Mouse (Mus musculus) forebrain, embryonic 16.5 days (tissue): Measurements from ENCODE around the gene Zfp639. TPM values are rescaled to one million over a fixed set of nuclear protein-coding genes. Genes with fewer than 3 reads are reported as not detected.

ENCODE experiments used
- ATAC-seq: fragments of 200-750 bp; cut with Nextera tagmentation; 2 replicates; pipeline ENCODE4 v1.8.0; 2017; ENCODE audit warnings: mild to moderate bottlenecking, moderate library complexity
- H3K27ac ChIP-seq: fragments of 300-500 bp; sonication (generic); 2 replicates; pipeline ENCODE4 v1.5.1; 2014; ENCODE audit warnings: low read length, control low read depth
- H3K27me3 ChIP-seq: fragments of 300-500 bp; sonication (generic); replicated peaks from 2 replicates; pipeline ENCODE4 v1.6.1; 2014; ENCODE audit warnings: low read length; ENCODE audit not compliant: control insufficient read depth, insufficient read depth
- H3K36me3 ChIP-seq: fragments of 300-500 bp; sonication (generic); 2 replicates; pipeline ENCODE4 v1.6.1; 2014; ENCODE audit not compliant: control insufficient read depth, insufficient read depth
- H3K4me1 ChIP-seq: fragments of 300-500 bp; sonication (generic); replicated peaks from 2 replicates; pipeline ENCODE4 v1.6.1; 2014; ENCODE audit warnings: low read length; ENCODE audit not compliant: control insufficient read depth, insufficient read depth
- H3K4me2 ChIP-seq: fragments of 300-500 bp; sonication (generic); 2 replicates; pipeline ENCODE4 v1.6.1; 2014; ENCODE audit warnings: mild to moderate bottlenecking, low read length, control low read depth
- H3K4me3 ChIP-seq: fragments of 300-500 bp; sonication (generic); replicated peaks from 2 replicates; pipeline ENCODE4 v1.5.1; 2014; ENCODE audit warnings: mild to moderate bottlenecking, low read length, control low read depth
- H3K9ac ChIP-seq: fragments of 300-500 bp; sonication (generic); replicated peaks from 2 replicates; pipeline ENCODE4 v1.6.1; 2014; ENCODE audit warnings: low read depth, low read length, control low read depth
- H3K9me3 ChIP-seq: fragments of 300-500 bp; sonication (generic); 2 replicates; pipeline ENCODE4 v1.6.1; 2016; ENCODE audit warnings: low read length; ENCODE audit not compliant: control insufficient read depth
- WGBS: fragments of 180-500 bp; shearing (Covaris S2); extraction: QIAGEN DNeasy Blood & Tissue Kit; methylation state at CpG from one replicate; pipeline ENCODE4 v1.1.7; 2014; 5-methylcytosine and 5-hydroxymethylcytosine counted together
- polyA plus RNA-seq: library from polyadenylated mRNA; unstranded; fragments of >200 nt; fragmentation: Nextera tagmentation; extraction: Ambion mirVana; gene quantifications from 2 replicates; pipeline ENCODE4 v1.2.1, GENCODE M21; 2015

The Zfp639 gene
- polyA plus RNA-seq, 1 experiment from 2014 or later = 38.8 TPM

GRCm38 (mm10) chr3:32527181-32527580 is 17.1 kb downstream of the Zfp639 start:
- peaks cover 14% of the 10 kb centered on the region for H3K36me3 ChIP-seq
- H3K27ac ChIP-seq = no peak overlapping the region
- no peak overlapping the region for H3K4me2 ChIP-seq
- WGBS = 98% methylated on average over 4 of the region's 4 CpGs
- H3K9ac ChIP-seq = no peak overlapping the region
- peaks cover 5% of the 10 kb centered on the region; the same call in 1 of the 2 replicates for H3K4me1 ChIP-seq
- H3K4me3 ChIP-seq = no peak overlapping the region
- H3K9me3 ChIP-seq = no peaks in the 10 kb centered on the region; the same call in 1 of the 2 replicates
- no peaks in the 10 kb centered on the region for H3K27me3 ChIP-seq
- no peak for ATAC-seq

- Histone ChIP-seq H3K36me3 (peaks cover 2% of the 10 kb centered on the region), H3K4me3 (peak within 1 kb of the TSS; percentile 90), H3K9ac (peak within 1 kb of the TSS; percentile 86), H3K9me3 (no peaks in the 10 kb centered on the region), H3K4me1 (peaks cover 5% of the 10 kb centered on the region; the same call in 1 of the 2 replicates), H3K4me2 (peak within 1 kb of the TSS; percentile 77), H3K27ac (peak within 1 kb of the TSS; percentile 42; the same call in 1 of the 2 replicates), H3K27me3 (no peaks in the 10 kb centered on the region)
- under 1% methylated on average over 42 of the region's 47 CpGs for WGBS
- ATAC-seq = peak; percentile 100
These were observed 19.3 kb downstream of the Zfp639 start, which contains the start of gene Mfn1 for GRCm38 (mm10) chr3:32529303-32529898. Mfn1 (plus strand) TSS chr3:32529465.

- no peak for ATAC-seq
- Histone ChIP-seq H3K4me1 (peaks cover 5% of the 10 kb centered on the region; the same call in 1 of the 2 replicates), H3K4me2 (peak overlapping the region; percentile 77), H3K4me3 (peak overlapping the region; percentile 90), H3K9ac (peak overlapping the region; percentile 86), H3K9me3 (no peaks in the 10 kb centered on the region), H3K36me3 (peaks cover 8% of the 10 kb centered on the region), H3K27ac (no peak overlapping the region), H3K27me3 (no peaks in the 10 kb centered on the region)
- WGBS = 16% methylated on average over 5 of the region's 5 CpGs
These were observed 20.0 kb downstream of the Zfp639 start for GRCm38 (mm10) chr3:32530041-32530440.

GRCm38 (mm10) chr3:32535692-32536091 is 25.6 kb downstream of the Zfp639 start:
- Histone ChIP-seq H3K9ac (no peak overlapping the region), H3K4me1 (peaks cover 4% of the 10 kb centered on the region; the same call in 1 of the 2 replicates), H3K36me3 (peaks cover 15% of the 10 kb centered on the region), H3K9me3 (no peaks in the 10 kb centered on the region), H3K27me3 (no peaks in the 10 kb centered on the region), H3K4me3 (no peak overlapping the region), H3K27ac (no peak overlapping the region), H3K4me2 (no peak overlapping the region)
- ATAC-seq = no peak
- WGBS = 81% methylated on average over 1 of the region's 1 CpGs

- no peak overlapping the region for H3K4me2 ChIP-seq
- no peak overlapping the region for H3K9ac ChIP-seq
- H3K9me3 ChIP-seq = no peaks in the 10 kb centered on the region
- 39% methylated on average over 1 of the region's 1 CpGs for WGBS
- no peak overlapping the region for H3K27ac ChIP-seq
- H3K36me3 ChIP-seq = peaks cover 15% of the 10 kb centered on the region
- H3K27me3 ChIP-seq = no peaks in the 10 kb centered on the region
- H3K4me3 ChIP-seq = no peak overlapping the region
- no peak for ATAC-seq
- 0 out of 2 replicates have a peak, but pooled peaks cover 2% of the 10 kb centered on the region for H3K4me1 ChIP-seq
These were observed 27.5 kb downstream of the Zfp639 start for GRCm38 (mm10) chr3:32537556-32537955.

GRCm38 (mm10) chr3:32538091-32538490 is 28.0 kb downstream of the Zfp639 start:
- no peak for ATAC-seq
- no peak overlapping the region for H3K9ac ChIP-seq
- H3K27me3 ChIP-seq = no peaks in the 10 kb centered on the region
- H3K27ac ChIP-seq = no peak overlapping the region
- no peak overlapping the region for H3K4me2 ChIP-seq
- no peak overlapping the region for H3K4me3 ChIP-seq
- H3K9me3 ChIP-seq = no peaks in the 10 kb centered on the region
- peaks cover 13% of the 10 kb centered on the region for H3K36me3 ChIP-seq
- 95% methylated on average over 5 of the region's 5 CpGs for whole genome bisulfite sequencing
- 0 out of 2 replicates have a peak, but pooled peaks cover 2% of the 10 kb centered on the region for H3K4me1 ChIP-seq

- ATAC-seq = no peak
- Histone ChIP-seq H3K36me3 (peaks cover 16% of the 10 kb centered on the region), H3K4me2 (no peak overlapping the region)
These were observed 43.0 kb downstream of the Zfp639 start for GRCm38 (mm10) chr3:32553061-32553460.

GRCm38 (mm10) chr3:32563401-32563800 is 53.3 kb downstream of the Zfp639 start:
- no peak overlapping the region for H3K27ac ChIP-seq
- H3K4me1 ChIP-seq = no peaks in the 10 kb centered on the region
- H3K4me3 ChIP-seq = no peak overlapping the region
- no peaks in the 10 kb centered on the region for H3K27me3 ChIP-seq
- H3K4me2 ChIP-seq = no peak overlapping the region
- no peaks in the 10 kb centered on the region for H3K9me3 ChIP-seq
- 90% methylated on average over 6 of the region's 6 CpGs for WGBS
- H3K9ac ChIP-seq = no peak overlapping the region
- H3K36me3 ChIP-seq = peaks cover 20% of the 10 kb centered on the region
- no peak for ATAC-seq

More at GRCm38 (mm10) chr3:32553061-32553460, 43.0 kb downstream of the Zfp639 start:
- Histone ChIP-seq H3K27ac (no peak overlapping the region), H3K9me3 (no peaks in the 10 kb centered on the region), H3K9ac (no peak overlapping the region), H3K4me1 (no peaks in the 10 kb centered on the region), H3K27me3 (no peaks in the 10 kb centered on the region), H3K4me3 (no peak overlapping the region)
- WGBS = 100% methylated on average over 1 of the region's 1 CpGs
